Mouse (Mus musculus) forebrain, embryonic 13.5 days (tissue): ENCODE results near the gene Gm10643. TPM values are rescaled to one million over a fixed set of nuclear protein-coding genes. Genes with fewer than 3 reads are reported as not detected.
A peak's percentile ranks its signal among the peaks of the same experiment; 100 is the strongest.

ENCODE experiments used
- ATAC-seq: fragments of 200-750 bp; cut with Nextera tagmentation; 2 replicates; pipeline ENCODE4 v1.8.0; 2017
- H3K27ac ChIP-seq: fragments of 300-500 bp; sonication (generic); 2 replicates; pipeline ENCODE4 v1.5.1; 2015; ENCODE audit warnings: inconsistent platforms, mild to moderate bottlenecking, moderate library complexity
- H3K27me3 ChIP-seq: fragments of 300-500 bp; sonication (generic); 2 replicates; pipeline ENCODE4 v1.6.1; 2015; ENCODE audit warnings: mild to moderate bottlenecking, inconsistent platforms
- H3K36me3 ChIP-seq: fragments of 300-500 bp; sonication (generic); 2 replicates; pipeline ENCODE4 v1.6.1; 2015; ENCODE audit warnings: mild to moderate bottlenecking, inconsistent platforms; ENCODE audit not compliant: poor library complexity, severe bottlenecking
- H3K4me1 ChIP-seq: fragments of 300-500 bp; sonication (generic); 2 replicates; pipeline ENCODE4 v1.6.1; 2015; ENCODE audit warnings: inconsistent platforms
- H3K4me2 ChIP-seq: fragments of 300-500 bp; sonication (generic); 2 replicates; pipeline ENCODE4 v1.6.1; 2015; ENCODE audit warnings: inconsistent platforms, mild to moderate bottlenecking, moderate library complexity
- H3K4me3 ChIP-seq: fragments of 300-500 bp; sonication (generic); 2 replicates; pipeline ENCODE4 v1.5.1; 2015; ENCODE audit warnings: mild to moderate bottlenecking, inconsistent platforms
- H3K9ac ChIP-seq: fragments of 300-500 bp; sonication (generic); 2 replicates; pipeline ENCODE4 v1.6.1; 2015; ENCODE audit warnings: mild to moderate bottlenecking, inconsistent platforms
- H3K9me3 ChIP-seq: fragments of 300-500 bp; sonication (generic); replicated peaks from 2 replicates; pipeline ENCODE4 v1.6.1; 2016; ENCODE audit warnings: inconsistent platforms
- WGBS: fragments of 180-500 bp; shearing (Covaris S2); methylation state at CpG from one replicate; pipeline ENCODE4 v1.1.7; 2015; 5-methylcytosine and 5-hydroxymethylcytosine counted together
- microRNA counts: library from miRNA; unstranded; fragments of <30 nt; microRNA quantifications from one replicate; lab custom pipeline; 2016
- microRNA-seq: library from miRNA; unstranded; fragments of <30 nt; microRNA quantifications from one replicate; pipeline ENCODE4, GENCODE M21; 2016
- polyA plus RNA-seq: library from polyadenylated mRNA; unstranded; fragments of >200 nt; fragmentation: Nextera tagmentation; extraction: Ambion mirVana; gene quantifications from 2 replicates; pipeline ENCODE4 v1.2.1, GENCODE M21; 2015

The Gm10643 gene
- polyA plus RNA-seq, 1 experiment from 2014 or later: 1.1 TPM

DNA sequence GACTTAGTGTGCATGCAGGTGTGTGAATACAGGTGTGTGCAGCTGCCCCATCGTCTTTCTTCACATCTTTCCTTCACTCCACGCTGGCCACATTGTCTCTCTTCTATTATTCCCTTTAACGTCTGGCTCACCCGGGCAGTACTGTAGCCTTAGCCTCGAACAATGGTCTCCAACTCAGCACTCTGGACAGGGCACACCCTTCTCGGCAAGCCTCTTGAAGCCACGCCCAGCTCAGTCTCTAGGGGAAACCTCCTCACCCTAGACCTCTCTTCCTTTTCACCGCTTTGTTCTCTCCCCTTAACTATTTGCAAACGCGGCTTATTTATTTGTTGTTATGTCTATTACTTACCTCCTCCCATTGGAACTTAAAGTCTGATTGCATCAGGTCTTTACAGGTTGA is 37.5 kb downstream of the Gm10643 start:
- Histone ChIP-seq H3K4me1 (peaks cover 10% of the 10 kb centered on the region; the same call in 1 of the 2 replicates), H3K9ac (no peak overlapping the region), H3K4me2 (no peak overlapping the region), H3K9me3 (no peaks in the 10 kb centered on the region), H3K4me3 (no peak overlapping the region), H3K27ac (no peak overlapping the region), H3K27me3 (peaks cover 56% of the 10 kb centered on the region), H3K36me3 (no peaks in the 10 kb centered on the region)
- no peak for ATAC-seq
- 6% methylated on average over 10 of the region's 10 CpGs for WGBS

DNA sequence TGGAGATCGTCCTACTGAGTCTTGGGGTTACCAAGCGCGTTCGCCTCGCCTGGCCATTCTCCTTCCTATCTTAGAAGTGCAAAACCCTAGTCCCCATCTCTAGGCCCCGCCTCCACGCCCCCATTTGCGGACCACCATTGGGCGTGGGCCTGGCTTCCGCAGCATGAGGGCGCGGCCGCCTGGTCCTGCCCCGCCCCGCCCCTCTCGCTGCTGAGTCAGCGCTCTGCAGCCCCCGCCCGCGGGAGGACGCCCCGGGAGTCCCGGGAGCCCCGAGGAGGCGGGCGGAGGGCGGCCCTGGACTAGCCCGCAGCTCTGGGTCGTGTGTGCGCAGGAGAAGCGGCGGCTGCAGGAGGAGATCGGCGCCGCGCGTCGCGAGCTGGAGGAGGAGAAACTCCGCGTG is 39.1 kb downstream of the Gm10643 start:
- ATAC-seq: peak; percentile 90
- under 1% methylated on average over 39 of the region's 41 CpGs for WGBS
- H3K4me2 ChIP-seq: peak overlapping the region; percentile 81
- H3K9ac ChIP-seq: peak overlapping the region; percentile 69
- H3K27ac ChIP-seq: no peak overlapping the region
- peak overlapping the region; percentile 47 for H3K4me3 ChIP-seq
- peaks cover 72% of the 10 kb centered on the region for H3K27me3 ChIP-seq
- no peaks in the 10 kb centered on the region for H3K36me3 ChIP-seq
- no peaks in the 10 kb centered on the region for H3K9me3 ChIP-seq
- H3K4me1 ChIP-seq: peaks cover 10% of the 10 kb centered on the region; the same call in 1 of the 2 replicates

DNA sequence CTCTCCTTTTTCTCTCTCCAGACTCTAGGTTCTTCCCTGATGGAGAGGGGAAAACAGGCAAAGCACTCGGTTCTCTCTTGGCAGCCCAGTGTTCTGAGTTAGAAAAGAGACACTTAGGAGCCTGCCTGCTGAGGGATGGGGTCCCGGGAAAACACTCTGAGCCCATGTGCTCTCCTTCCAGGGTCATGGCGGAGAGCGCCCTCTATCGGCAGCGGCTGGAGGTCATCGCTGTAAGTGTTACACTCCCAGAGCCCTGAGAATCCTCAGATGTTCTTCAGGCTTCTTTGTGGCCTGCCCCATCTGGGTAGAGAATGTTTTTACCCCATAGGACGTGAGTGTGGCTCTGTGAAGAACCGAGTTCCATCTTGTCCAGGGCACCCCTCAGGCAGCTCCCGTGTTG is 40.8 kb downstream of the Gm10643 start:
- H3K9ac ChIP-seq: no peak overlapping the region
- 14% methylated on average over 10 of the region's 10 CpGs for WGBS
- ATAC-seq: no peak
- peaks cover 10% of the 10 kb centered on the region; the same call in 1 of the 2 replicates for H3K4me1 ChIP-seq
- H3K27me3 ChIP-seq: peaks cover 83% of the 10 kb centered on the region
- no peaks in the 10 kb centered on the region for H3K36me3 ChIP-seq
- no peak overlapping the region for H3K4me2 ChIP-seq
- no peak overlapping the region for H3K4me3 ChIP-seq
- no peak overlapping the region for H3K27ac ChIP-seq
- no peaks in the 10 kb centered on the region for H3K9me3 ChIP-seq

DNA sequence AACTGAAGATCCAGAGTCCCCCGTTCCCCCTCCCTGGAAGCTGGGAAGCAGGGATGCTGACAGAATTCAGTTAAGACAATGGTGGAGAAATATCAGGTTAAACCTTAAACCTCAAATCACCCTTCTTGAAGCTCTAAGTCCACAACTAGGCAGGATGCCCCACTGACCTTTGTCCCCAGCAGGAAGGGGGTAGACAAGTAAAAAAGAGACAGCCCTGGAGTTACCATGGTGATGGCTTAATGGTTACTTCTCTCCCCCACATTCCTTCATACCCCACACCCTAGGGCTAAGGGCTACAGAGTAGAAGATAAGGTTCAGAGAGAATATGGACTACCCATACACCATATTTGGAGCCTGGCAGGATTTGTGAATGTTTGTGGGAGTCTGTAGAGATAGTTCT is 41.3 kb downstream of the Gm10643 start:
- H3K9ac ChIP-seq: no peak overlapping the region
- H3K27ac ChIP-seq: no peak overlapping the region
- no peaks in the 10 kb centered on the region for H3K9me3 ChIP-seq
- peaks cover 10% of the 10 kb centered on the region; the same call in 1 of the 2 replicates for H3K4me1 ChIP-seq
- no peaks in the 10 kb centered on the region for H3K36me3 ChIP-seq
- H3K4me2 ChIP-seq: no peak overlapping the region
- H3K27me3 ChIP-seq: peaks cover 77% of the 10 kb centered on the region
- ATAC-seq: no peak
- WGBS: 90% methylated on average over 1 of the region's 1 CpGs
- H3K4me3 ChIP-seq: no peak overlapping the region

DNA sequence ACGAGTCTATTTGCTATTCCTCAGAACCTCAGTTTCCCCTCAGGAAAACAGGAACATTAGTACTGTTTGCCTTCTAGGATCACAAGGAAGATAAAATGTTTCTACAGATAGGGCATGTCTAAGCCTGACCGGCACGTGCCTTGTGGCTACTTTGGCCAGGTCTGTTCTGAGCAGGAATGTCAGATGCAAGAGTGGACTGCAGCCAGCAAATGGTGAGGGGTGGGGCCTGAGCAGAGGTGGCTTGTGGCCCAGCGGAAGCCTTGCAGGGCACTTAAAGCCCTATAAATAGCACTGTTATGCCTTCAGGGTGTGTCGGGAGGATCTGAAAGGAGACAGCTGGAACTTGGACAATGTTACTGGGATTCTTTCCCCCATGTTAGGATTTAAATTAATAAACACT is 41.9 kb downstream of the Gm10643 start:
- H3K27me3 ChIP-seq: peaks cover 72% of the 10 kb centered on the region
- no peak overlapping the region for H3K9ac ChIP-seq
- ATAC-seq: no peak
- peaks cover 10% of the 10 kb centered on the region; the same call in 1 of the 2 replicates for H3K4me1 ChIP-seq
- WGBS: 61% methylated on average over 5 of the region's 5 CpGs
- H3K27ac ChIP-seq: no peak overlapping the region
- no peak overlapping the region for H3K4me3 ChIP-seq
- H3K4me2 ChIP-seq: no peak overlapping the region
- H3K9me3 ChIP-seq: no peaks in the 10 kb centered on the region
- H3K36me3 ChIP-seq: no peaks in the 10 kb centered on the region

DNA sequence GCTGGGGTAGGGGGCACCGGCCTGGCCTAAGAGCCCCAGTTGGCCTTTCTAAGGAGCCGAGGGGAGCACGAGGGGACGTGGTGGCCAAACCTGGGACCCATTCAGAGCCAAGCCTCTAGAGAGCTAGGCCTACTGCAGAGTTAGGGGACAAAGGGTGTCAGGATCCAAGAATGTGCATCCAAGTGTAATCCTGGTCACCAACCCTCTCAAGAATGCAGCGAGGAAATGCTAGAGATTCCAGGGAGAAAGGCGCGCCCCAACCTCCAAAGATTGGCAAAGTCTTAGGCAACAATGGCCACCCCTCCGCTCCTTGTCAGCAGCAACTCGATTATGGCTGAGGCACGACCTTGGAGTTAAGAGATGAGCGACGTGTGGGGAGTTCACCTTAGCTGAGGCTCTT is 43.4 kb downstream of the Gm10643 start:
- Histone ChIP-seq H3K4me2 (no peak overlapping the region), H3K4me3 (no peak overlapping the region), H3K27ac (no peak overlapping the region), H3K9ac (no peak overlapping the region), H3K36me3 (no peaks in the 10 kb centered on the region), H3K27me3 (peaks cover 60% of the 10 kb centered on the region), H3K4me1 (peaks cover 9% of the 10 kb centered on the region; the same call in 1 of the 2 replicates), H3K9me3 (no peaks in the 10 kb centered on the region)
- 46% methylated on average over 12 of the region's 12 CpGs for WGBS
- no peak for ATAC-seq

DNA sequence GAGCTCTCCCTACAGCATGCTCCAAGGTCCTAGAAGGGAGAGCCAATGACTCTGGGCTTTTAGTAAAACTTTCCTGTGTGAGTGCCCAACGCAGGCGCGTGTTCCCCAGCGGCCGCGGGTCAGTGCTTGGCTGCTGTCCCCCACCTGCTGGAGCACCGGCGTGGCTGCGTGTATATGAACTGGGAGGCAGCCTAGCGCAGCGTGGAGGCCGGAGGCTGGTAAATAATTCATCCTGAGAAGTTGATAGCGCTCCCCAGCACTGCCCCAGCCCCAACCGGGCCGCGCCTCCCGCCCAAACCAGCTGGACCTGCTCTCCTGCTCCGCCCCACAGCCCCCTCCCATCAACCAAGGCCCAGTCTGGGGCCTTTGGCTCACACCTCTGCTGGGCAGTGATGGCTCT is 43.8 kb downstream of the Gm10643 start, which contains the start of gene Palm3:
Gene Palm3, plus strand, starts transcription at position 376 of the 400 bp plus-strand sequence.
- H3K36me3 ChIP-seq: no peaks in the 10 kb centered on the region
- no peak within 1 kb of the TSS for H3K27ac ChIP-seq
- ATAC-seq: no peak
- H3K9ac ChIP-seq: no peak within 1 kb of the TSS
- H3K4me3 ChIP-seq: no peak within 1 kb of the TSS
- H3K9me3 ChIP-seq: no peaks in the 10 kb centered on the region
- H3K4me1 ChIP-seq: peaks cover 5% of the 10 kb centered on the region; the same call in 1 of the 2 replicates
- H3K27me3 ChIP-seq: peaks cover 55% of the 10 kb centered on the region
- no peak within 1 kb of the TSS for H3K4me2 ChIP-seq
- 7% methylated on average over 18 of the region's 18 CpGs for WGBS

DNA sequence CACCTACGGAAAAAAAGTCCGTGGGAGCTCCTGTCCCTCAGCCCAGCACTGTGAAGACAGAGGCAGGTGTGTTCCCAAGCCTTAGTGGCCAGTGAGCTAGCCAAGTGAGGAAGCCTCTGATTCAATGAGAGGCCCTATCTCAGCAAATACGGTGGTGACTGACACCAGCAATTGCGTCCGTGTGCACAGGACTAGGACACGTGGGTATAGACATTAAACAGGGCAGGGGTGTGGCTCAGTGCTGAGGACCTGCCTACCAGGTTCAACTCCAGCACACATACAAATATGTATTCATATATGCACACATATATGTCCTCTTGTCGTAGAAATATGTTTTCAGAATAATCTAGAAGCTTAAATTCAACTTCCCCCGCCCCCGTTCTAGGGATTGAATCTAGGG is 45.2 kb downstream of the Gm10643 start:
- Histone ChIP-seq H3K4me1 (no peaks in the 10 kb centered on the region), H3K27me3 (peaks cover 44% of the 10 kb centered on the region), H3K9ac (no peak overlapping the region), H3K4me3 (no peak overlapping the region), H3K36me3 (no peaks in the 10 kb centered on the region), H3K4me2 (no peak overlapping the region), H3K27ac (no peak overlapping the region), H3K9me3 (no peaks in the 10 kb centered on the region)
- ATAC-seq: no peak
- WGBS: 88% methylated on average over 9 of the region's 9 CpGs

DNA sequence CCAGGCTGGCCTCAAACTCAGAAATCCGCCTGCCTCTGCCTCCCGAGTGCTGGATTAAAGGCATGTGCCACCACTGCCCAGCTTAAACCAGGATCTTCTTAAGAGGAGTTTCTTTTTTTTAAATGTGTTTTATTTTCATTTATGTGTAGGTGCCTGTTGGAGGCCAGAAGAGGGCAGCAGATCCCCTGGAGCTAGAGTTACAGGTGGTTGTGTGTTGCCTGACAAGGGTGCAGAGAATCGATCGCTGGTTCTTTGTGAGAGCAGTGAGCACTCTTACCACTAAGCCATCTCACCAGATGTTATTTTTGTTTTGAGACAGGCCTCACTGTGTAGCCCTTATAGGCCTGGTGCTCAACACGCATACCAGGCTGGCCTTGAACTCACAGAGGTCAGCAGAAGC is 49.1 kb downstream of the Gm10643 start:
- H3K4me2 ChIP-seq: no peak overlapping the region
- H3K36me3 ChIP-seq: no peaks in the 10 kb centered on the region
- ATAC-seq: no peak
- WGBS: 95% methylated on average over 5 of the region's 5 CpGs
- H3K27ac ChIP-seq: no peak overlapping the region
- peaks cover 19% of the 10 kb centered on the region for H3K4me1 ChIP-seq
- H3K27me3 ChIP-seq: peaks cover 50% of the 10 kb centered on the region
- H3K9ac ChIP-seq: no peak overlapping the region
- H3K9me3 ChIP-seq: no peaks in the 10 kb centered on the region
- H3K4me3 ChIP-seq: no peak overlapping the region

MicroRNA genes within 50 kb of the gene (microRNA counts, 519-probe panel; counts per million panel counts)
- microRNA mmu-miR-709 (lab: Ali Mortazavi, UCI): 1,391 counts per million, percentile 55 among the panel's probes with 10 or more counts

Small RNA genes lying within 50 kb of the gene (microRNA-seq; reads per million reads assigned to microRNA genes)
- gene Mir709: not detected

Other genes starting within 250 kb of the Gm10643 start
- gene Adgrl1, start 165.0 kb downstream of the Gm10643 start, polyA plus RNA-seq: 32.8 and 38.5 TPM in 2 replicates
- 0.67 and 0.98 TPM in 2 replicates for gene Gm10644, start 109.9 kb downstream of the Gm10643 start, polyA plus RNA-seq
- gene Asf1b, start 109.6 kb downstream of the Gm10643 start, polyA plus RNA-seq: 44.0 and 44.9 TPM in 2 replicates
- 146 and 148 TPM in 2 replicates for gene Prkaca, start 92.1 kb downstream of the Gm10643 start, polyA plus RNA-seq
- gene Samd1, start 67.5 kb downstream of the Gm10643 start, polyA plus RNA-seq: 9.5 and 10.2 TPM in 2 replicates
- gene 1700067K01Rik, start 63.6 kb downstream of the Gm10643 start, polyA plus RNA-seq: 1.00 and 1.2 TPM in 2 replicates
- gene 2210011C24Rik, start 53.0 kb downstream of the Gm10643 start, polyA plus RNA-seq: 0.37 TPM in 1 of 2 replicates, not detected in the other
- gene Palm3, start 43.7 kb downstream of the Gm10643 start, polyA plus RNA-seq: 1.9 and 2.1 TPM in 2 replicates
- gene Il27ra, start 22.5 kb downstream of the Gm10643 start, polyA plus RNA-seq: 0.23 and 0.29 TPM in 2 replicates
- gene Rln3, start 20.1 kb downstream of the Gm10643 start, polyA plus RNA-seq: not detected in 2 replicates
- gene Rfx1, start 1.7 kb upstream of the Gm10643 start, polyA plus RNA-seq: 6.7 and 8.3 TPM in 2 replicates
- 17.0 and 19.2 TPM in 2 replicates for gene Dcaf15, start 39.6 kb upstream of the Gm10643 start, polyA plus RNA-seq
- gene Podnl1, start 60.9 kb upstream of the Gm10643 start, polyA plus RNA-seq: 0.24 and 0.27 TPM in 2 replicates
- gene Cc2d1a, start 82.8 kb upstream of the Gm10643 start, polyA plus RNA-seq: 18.6 and 24.1 TPM in 2 replicates
- 2.2 and 2.3 TPM in 2 replicates for gene 4930432K21Rik, start 82.9 kb upstream of the Gm10643 start, polyA plus RNA-seq
- 4.7 and 6.5 TPM in 2 replicates for gene Nanos3, start 120.1 kb upstream of the Gm10643 start, polyA plus RNA-seq
- gene Zswim4, start 171.9 kb upstream of the Gm10643 start, polyA plus RNA-seq: 43.1 and 44.0 TPM in 2 replicates
- gene D8Ertd738e, start 184.6 kb upstream of the Gm10643 start, polyA plus RNA-seq: 294 and 310 TPM in 2 replicates
- 57.3 and 64.1 TPM in 2 replicates for gene Mri1, start 192.2 kb upstream of the Gm10643 start, polyA plus RNA-seq
- 26.8 and 28.9 TPM in 2 replicates for gene Ccdc130, start 205.2 kb upstream of the Gm10643 start, polyA plus RNA-seq